Mouse (Mus musculus): ENCODE measurements around the gene Rgs9.

Gene Rgs9

DNA sequence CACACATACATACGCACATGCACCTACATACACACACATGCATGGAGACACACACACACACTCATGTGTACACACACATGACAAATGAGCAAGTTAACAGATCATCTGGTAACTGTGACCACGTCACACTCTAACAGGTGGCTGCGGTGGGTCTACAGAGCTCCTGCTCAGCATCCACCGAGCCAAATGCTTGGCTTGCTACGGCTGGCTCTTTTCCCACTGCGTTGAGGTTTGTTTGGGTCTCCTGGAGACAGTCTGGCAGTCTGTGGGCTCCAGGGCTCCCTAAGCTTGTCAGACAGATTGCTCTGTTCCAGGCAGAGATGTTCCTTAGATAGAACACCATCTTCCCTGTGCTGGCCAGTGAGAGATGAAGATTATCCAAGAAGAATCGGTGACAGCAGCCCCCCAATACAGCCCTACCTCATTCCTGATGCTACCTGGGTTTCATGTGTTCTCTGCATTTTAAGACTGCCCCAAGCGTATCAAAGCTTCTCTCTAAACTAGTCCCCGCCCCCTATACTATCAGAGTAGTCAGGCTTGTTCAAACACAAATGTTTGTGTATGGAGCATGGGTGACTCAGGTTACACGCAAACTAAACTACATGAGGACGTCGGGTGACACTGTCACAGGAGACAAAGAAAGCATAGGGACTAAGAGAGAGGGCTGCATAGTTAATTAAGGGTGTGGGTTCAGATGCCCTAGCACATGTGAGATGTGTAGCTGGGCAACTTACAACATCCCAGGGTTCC lies 31.6 kb downstream of the Rgs9 start:
- no peak for TF ChIP-seq GATA4 (IDR thresholded peaks at IDR 0.05; ENCODE audit: insufficient replicate concordance, low read length)

DNA sequence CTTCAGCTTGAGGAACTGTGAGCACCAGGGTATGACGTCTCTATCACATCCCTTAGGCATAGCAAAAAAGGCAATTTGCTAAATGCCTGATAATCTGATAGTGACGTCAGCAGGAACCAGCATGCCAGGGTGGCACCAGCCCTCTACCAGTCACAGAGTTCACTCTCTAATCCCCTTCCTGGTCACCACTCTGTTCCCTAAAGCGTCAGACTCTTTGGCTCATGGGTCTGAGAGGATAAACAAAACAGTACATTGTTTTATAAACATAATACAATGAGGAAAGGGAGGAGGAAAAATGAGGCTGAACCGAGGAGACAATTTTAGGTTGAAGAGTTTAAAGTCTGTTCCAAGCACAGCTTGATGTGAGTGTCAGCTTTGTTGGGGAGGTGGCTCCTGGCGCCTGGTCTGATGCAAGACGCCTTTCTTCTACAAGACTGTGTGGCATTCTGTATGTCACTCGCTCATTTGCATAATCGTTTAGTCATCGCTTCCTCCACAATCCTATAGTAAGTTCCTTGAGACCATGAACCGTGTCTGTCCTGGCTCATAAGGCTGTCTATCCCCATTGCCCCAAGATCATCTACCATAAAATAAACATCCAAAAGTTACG lies 33.7 kb downstream of the Rgs9 start:
- no peak for TF ChIP-seq GATA4 (IDR thresholded peaks at IDR 0.05; ENCODE audit: insufficient replicate concordance, low read length)

DNA sequence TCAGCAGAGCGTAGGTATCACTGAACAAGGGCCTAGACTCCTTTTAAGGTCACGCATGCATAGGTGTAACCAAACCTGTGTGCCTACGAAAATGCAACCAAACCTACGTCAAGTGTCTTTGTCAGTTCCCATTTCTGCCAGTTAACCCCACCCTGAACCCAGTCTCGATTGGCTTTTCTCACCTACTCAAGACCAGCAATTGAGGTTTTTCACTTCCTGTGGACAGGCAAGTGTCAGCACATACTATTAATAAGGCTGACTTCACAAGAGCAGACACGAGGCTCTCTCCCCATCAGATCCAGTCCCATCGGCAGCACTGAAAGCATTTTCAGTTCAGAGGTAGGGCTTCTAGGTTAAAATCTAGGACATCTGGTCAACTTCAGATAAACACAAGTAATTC lies 37.4 kb downstream of the Rgs9 start:
- TF ChIP-seq GATA4 (IDR thresholded peaks at IDR 0.05; ENCODE audit: insufficient replicate concordance, low read length): no peak

DNA sequence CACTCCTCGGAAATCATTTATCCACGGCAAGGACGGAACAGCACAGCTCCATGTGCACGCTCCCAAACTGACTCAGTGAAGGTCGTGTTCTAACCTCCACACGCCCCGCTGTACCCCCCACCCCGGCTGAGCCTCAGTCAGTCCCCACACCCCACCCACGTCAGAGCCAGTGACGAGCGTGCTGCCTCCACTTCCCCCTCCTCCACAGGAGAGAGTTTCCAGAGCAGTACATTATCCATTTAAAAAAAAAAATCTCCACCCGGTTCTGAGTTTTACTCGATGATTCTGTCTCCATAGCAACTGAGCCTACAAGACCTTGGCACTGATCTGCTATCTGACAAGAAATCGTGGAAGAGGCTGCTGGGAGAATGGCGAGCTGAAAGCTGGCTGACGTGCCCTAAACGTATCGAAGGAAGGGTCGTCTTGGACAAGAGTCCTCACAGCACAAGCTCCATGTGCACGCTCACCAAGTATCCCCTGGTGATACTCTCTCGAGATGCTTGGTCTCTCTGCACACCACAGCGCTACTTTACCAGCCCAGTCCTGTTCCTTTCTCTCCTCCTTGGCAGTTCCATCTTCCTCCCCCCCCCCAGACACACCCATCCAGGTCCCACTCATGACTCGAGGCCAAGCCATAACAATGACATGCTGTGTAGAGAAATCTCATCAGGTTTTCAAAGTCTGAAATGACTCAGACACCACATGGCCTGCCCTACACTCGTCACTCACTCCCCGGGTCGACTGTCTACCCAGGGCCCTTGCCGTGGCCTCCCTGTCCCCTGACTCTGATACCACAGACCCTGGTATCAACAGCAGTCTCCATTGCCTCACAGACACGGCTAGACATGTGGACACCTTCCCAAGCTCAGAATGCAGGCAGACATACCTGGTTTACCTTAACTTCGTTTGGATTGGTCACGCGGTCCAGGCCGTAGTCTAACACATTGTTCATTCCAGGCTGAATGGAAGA lies 38.7 kb downstream of the Rgs9 start:
- TF ChIP-seq GATA4 (IDR thresholded peaks at IDR 0.05; ENCODE audit: insufficient replicate concordance, low read length): no peak

DNA sequence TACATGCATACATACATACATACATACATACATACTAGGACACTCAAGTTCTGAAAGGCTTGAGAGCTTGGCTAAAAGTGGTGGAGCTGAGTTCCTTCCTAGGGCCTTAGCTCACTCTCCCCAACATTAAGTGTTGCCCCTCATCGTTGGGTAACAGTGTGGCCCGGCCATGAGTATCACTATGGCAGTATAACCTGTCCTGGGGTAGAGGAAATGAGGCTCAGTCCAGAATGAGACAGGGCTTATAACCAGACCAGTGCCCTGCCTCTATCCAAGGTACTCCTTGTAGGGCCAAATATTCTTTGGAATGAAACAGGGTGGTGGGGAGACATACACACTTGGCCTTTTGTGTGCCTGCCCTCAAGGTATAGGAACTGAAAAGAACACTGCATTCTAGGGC lies 40.1 kb downstream of the Rgs9 start:
- no peak for TF ChIP-seq GATA4 (IDR thresholded peaks at IDR 0.05; ENCODE audit: insufficient replicate concordance, low read length)

DNA sequence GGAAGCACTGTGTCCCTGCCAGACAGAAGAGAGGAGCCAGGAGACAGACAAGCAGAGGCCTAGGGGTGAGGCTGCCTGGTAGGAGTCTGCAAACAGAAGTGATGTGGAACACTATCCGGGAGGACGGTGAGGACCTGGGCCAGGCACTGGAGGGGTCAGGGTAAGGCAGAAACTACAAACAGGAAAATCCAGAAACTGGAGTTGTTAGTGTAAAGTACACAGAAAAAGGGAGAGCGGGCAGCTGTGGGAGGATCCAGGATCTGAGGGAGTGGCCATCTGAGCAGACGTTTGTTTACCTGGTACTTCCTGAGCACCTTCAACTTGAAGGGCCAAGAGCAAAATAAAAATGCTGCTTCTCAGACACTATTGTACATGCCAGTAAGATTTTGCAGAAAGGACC lies 42.9 kb downstream of the Rgs9 start:
- TF ChIP-seq GATA4 (IDR thresholded peaks at IDR 0.05; ENCODE audit: insufficient replicate concordance, low read length): no peak

DNA sequence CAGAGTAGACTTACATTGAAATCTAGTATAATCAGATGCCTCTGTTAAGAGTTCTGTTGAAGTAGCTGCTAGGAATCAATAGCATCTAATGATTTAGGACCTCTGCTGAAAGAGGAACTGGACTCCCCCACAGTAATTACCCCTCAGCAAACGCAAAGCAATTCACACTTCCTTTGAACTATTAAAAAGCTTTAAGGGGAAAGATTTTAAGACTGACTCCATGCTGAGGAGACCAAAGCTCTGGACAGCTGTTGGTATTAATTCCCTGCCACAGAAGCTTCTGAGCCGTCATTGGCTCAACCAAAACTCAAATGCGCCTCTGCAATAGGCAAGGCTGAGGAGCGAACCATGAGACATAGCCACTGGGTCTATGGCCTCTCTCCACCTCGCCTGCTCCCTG lies 45.4 kb downstream of the Rgs9 start:
- TF ChIP-seq GATA4 (IDR thresholded peaks at IDR 0.05; ENCODE audit: insufficient replicate concordance, low read length): no peak

DNA sequence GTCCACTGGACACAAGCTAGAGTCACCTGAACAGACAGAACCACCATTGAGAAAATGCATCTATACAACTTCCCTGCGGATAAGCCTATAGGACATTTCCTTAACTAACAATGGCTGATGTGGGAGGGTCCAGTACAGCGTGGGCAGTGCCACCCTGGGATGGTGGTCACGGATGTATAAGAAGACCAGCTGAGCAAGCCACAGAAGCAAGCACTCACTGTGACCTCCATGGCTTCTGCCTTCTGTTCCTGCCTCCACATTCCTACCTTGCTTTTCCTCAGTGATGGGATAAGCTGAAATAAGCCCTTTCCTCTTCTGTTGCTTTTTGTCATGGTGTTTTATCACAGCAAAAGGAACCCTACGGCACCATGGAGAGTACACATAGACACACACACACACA lies 47.4 kb downstream of the Rgs9 start:
- no peak for TF ChIP-seq GATA4 (IDR thresholded peaks at IDR 0.05; ENCODE audit: insufficient replicate concordance, low read length)

DNA sequence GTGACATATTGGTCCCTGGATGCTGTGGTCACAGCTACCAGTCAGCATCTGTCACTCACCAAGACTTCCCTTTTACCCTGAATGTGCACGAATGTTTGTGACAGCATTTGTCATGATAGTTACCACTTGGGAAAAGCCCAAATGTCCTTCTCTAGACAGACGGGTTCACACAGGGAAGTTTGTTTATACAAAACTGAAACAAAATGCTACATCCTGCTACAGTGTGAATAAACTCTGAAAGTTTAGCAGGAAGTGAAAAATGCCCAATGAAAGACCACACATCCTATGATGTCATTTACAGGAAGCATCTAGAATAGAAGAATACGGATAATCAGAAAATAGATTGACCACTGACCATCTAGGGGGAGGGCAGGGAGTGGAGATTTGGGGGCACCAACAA lies 51.0 kb downstream of the Rgs9 start:
- TF ChIP-seq GATA4 (IDR thresholded peaks at IDR 0.05; ENCODE audit: insufficient replicate concordance, low read length): no peak

DNA sequence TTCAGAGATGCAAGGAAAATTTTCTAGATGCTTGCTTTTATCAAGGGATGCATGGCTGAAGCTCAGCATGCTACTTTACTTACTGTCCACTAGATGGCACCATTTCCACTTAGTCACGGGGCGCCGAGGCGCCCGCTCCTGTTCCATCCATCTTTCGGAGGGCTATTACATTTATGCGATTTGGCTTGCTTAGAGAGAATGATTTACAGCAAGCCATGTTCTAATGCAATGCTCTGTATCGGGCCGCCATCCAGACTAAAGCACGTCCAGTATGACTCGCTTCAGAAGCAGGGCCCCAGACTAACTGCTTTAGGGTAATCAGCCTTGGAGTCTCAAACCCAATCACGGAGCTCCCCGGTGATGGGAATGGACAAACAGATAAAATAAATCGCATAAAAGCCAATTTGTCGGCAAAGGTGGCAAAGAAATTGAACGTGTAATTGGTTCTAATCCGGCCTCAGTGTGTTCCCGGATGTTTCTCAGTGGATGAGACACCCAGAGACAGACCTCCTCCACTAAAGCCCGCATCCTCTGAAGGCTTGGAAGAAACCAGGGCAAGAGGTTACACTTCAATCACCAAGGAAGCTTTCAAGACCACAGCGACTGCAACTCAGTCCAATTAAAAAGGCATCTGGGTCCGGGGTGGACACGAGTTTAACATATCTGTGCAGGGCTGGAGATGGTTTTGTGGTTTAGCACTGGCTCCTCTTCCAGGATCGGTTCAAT lies 53.1 kb downstream of the Rgs9 start:
- no peak for TF ChIP-seq GATA4 (IDR thresholded peaks at IDR 0.05; ENCODE audit: insufficient replicate concordance, low read length)

DNA sequence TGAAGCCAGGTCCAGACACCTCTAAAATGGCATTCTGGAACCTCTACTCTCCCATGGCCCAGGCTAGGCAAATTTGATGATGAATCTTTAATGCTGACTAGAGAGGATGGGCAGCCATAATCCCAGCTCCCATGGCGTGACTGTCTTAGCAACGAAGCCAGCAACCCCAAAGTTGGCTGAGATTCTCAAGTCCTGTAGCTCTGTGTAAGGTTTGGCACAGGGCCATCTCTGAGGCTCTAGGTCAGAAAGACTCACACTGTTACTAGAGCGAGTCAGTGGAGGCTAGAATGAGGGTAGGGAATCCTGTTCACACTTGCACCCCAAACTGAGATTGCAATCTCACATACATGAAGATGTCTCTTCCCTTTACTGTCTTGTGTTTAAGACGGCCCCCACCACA lies 57.8 kb downstream of the Rgs9 start:
- TF ChIP-seq GATA4 (IDR thresholded peaks at IDR 0.05; ENCODE audit: insufficient replicate concordance, low read length): no peak

DNA sequence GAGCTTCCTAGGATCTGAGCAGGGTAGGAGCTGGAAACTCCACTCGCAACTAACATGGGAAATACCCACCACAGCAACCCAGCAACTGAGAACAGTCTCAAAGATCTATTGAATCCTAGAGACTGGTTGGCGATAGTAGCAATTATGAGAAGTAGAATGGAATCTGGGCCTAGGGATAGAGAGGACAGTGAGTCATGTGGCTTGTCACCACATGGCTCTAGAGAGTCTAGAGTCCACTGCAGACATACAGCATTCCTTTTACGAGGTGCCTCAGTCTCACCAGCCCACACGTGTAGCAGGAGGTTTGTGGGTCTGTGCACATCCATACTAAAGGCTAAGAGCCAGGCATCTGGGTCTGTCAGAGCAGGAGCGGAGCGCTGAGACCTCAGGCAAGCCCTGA lies 59.3 kb downstream of the Rgs9 start:
- no peak for TF ChIP-seq GATA4 (IDR thresholded peaks at IDR 0.05; ENCODE audit: insufficient replicate concordance, low read length)

DNA sequence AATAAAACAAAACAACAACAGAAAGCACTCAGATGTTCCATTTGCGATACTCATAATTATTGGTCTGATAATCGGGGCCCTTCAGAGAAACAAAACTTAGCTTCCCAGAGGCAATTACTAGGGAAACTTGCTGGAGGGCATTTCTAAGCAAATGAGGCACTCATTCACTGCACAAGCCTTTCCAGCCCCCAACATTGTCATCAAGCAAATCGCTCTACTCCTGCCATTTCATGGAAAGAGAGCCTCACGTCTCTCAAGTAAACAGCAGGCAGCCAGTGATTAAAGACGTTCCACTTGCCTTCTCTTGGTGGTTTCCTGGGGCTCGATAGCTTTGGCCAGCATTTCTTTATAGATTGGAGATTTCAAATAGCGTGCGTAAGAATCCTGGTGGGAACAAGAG lies 60.1 kb downstream of the Rgs9 start:
- no peak for TF ChIP-seq GATA4 (IDR thresholded peaks at IDR 0.05; ENCODE audit: insufficient replicate concordance, low read length)

DNA sequence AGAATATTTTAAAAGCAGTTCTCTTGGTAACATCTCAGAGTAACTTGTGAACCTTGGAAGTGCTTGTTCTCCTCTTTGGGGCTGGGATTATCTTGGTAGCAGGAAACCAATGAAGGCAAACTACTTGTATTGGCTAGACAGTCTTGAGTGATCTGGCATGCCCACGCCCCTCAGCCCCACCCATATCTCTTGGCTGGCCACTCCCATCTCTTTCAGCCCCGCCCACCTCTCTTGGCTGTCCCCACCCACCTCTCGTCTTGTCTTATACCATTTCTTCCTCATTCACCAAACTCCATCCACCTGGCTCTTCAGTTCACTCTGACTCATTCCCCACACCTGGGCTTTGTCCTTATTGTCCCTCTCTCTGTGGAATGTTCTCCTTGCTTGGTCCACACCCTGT lies 64.3 kb downstream of the Rgs9 start:
- no peak for TF ChIP-seq GATA4 (IDR thresholded peaks at IDR 0.05; ENCODE audit: insufficient replicate concordance, low read length)

DNA sequence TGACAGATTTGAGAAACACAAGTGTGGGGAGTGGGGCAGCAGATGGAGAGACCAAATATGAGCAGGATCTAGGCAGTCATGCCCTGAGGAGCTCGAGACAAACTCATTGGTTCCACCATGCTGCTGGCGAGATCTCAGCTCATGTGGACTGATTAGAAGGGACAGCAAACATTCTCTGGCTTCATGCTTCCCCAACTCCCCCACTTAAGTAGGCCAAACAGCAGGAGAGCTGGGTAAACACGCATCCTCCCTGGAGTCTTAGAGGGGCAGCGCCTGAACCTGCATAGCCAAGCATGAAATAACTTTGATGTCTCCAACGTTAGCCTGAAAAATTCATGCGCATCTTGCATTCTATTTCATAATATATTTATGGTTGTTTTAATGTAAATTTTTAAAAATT lies 65.1 kb downstream of the Rgs9 start:
- no peak for TF ChIP-seq GATA4 (IDR thresholded peaks at IDR 0.05; ENCODE audit: insufficient replicate concordance, low read length)

Measured in liver, adult (tissue).